Mouse (Mus musculus): ENCODE results near the gene Cep72.
"Not testable (repeated sequence)": the region's sequence is repeated elsewhere in the genome, so short reads cannot be mapped to it uniquely, and the experiment has no call there.

Gene Cep72

DNA sequence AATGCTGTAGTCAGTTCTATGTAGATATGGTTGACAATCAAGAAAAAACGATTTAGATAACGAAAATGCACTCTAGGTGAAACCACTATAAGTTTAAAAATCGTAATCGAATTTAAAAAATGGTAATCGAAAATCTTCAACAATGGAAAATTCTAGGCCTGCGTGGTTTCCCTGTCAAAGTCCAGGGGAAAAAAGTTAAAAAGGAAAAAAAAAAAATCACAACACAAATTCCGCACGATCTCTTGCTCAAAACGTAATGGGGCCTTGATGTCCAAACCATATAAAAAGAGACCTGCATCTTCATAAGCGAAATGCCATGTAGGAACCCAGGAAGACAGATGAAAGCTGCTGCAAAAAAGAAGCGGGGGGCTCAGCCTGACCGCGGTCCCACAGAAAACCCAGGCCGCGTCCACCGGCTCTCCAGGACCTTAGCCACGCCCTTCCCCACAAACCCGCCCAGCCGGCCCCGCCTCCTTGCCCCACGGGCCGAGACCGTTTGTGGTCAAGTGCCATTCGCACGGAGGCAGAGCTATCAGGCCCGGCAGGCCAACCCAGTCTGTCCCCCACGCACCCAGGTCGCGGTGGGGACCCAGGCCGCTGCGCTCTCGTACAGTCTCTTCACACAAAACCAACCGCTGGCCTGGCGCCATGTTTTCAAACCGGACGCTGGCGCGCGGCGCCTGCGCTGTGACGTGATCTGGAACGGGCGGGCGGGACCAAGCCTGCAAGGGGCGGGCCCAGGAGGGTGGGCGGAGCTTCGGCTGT is at the start of gene Cep72:
Cep72 (minus strand) TSS at position 687 of the 765 bp plus-strand sequence.
- DNase-seq (ENCODE audit: low spot score in 2 of 2): peak; percentile 80

DNA sequence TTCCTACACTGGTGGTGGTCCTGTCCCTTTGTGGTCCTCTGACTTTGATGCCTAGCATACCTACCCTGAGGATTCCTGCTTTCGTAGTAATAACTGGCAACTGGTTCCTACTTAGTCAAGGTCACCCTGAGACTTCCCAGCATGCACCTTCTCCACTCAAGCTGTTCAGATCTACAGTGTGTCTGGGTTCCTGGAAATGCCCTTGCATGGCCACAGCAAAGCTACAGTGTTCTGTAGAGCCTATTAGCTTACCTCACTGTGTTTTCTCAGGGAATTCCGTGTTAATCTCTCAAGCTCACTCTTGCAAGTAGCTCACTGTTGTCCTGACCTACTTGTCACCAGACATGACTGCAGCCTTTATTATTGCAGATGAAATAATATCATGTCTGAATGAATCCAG is 45.3 kb upstream of the Cep72 start:
- no peak for DNase-seq (ENCODE audit: low spot score in 2 of 2)

DNA sequence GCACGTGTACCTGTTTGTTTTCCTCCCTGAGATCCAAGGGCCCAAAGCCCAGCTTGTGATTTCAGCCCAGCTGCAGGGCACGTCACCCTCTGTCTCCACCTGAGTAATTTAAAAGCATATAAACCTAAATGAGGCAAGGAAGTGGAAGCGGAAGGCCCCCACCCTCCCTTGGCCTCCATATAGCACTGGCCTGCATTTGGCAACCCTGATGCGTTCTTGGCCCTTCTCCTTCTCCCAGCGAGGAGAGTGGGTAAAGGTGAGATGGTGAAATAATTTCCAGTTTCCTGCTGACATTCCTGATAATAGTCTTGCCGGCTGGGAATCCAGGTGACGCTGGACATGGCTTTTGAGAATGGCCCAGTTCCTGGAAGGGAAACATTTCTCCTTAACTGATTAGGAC is 42.3 kb upstream of the Cep72 start:
- no peak for DNase-seq (ENCODE audit: low spot score in 2 of 2)

DNA sequence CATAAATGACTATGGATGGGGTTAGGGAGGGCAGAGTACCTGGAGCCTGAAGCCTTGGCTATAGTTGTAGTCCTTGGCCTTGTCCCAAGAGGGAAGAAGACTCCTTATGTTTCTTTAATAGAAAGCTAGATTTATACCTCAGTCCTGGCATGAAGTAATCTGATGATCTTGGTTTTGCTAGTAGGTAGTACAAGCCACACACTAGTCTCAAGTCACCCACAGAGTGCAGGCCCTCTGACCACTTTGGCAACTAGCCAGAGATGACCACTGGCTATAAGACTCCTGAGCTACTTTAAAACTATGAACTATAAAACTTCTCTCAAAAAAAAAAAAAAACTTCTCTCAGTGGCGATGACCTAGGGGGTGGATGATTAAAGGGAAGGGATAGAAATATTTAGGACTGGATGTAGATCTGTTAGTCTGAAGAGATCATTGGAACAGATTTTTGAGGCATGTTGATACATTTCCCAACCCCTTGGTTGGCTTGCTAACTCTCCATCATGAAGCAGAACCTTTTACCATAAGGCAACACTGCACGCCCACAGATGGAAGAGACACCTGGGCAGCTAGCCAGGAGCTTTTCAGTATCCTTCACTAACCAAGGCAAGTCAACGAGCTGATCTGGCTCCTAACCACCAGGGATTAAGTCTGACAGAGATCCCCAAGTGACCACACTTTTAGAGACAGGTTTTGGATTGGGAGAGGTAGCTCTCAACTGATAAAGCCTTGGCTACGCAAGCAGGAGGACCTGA is 40.9 kb upstream of the Cep72 start:
- DNase-seq (ENCODE audit: low spot score in 2 of 2): no peak

GRCm38 (mm10) chr13:74102108-74102830 is 40.2 kb upstream of the Cep72 start:
- DNase-seq (ENCODE audit: low spot score in 2 of 2): no peak

DNA sequence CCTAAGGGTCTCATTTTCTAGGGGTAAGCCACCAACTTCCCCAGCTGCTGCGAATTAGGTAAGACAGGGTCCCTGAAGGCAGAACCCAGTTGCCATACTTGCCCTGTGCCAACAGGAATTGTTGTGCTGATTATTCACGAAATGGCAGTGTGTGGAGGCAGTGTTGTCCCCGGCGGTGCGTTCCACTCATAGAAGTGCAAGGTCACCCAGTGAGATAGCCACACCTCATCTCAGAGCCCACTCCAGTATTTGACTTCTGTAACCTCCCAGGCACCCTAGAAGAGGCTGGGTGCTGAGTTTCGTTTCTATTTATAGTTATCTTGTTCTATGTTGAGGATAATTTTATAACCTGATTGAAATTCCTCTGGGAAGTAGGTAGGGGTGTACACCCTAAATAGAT is 36.8 kb upstream of the Cep72 start:
- DNase-seq (ENCODE audit: low spot score in 2 of 2): no peak

DNA sequence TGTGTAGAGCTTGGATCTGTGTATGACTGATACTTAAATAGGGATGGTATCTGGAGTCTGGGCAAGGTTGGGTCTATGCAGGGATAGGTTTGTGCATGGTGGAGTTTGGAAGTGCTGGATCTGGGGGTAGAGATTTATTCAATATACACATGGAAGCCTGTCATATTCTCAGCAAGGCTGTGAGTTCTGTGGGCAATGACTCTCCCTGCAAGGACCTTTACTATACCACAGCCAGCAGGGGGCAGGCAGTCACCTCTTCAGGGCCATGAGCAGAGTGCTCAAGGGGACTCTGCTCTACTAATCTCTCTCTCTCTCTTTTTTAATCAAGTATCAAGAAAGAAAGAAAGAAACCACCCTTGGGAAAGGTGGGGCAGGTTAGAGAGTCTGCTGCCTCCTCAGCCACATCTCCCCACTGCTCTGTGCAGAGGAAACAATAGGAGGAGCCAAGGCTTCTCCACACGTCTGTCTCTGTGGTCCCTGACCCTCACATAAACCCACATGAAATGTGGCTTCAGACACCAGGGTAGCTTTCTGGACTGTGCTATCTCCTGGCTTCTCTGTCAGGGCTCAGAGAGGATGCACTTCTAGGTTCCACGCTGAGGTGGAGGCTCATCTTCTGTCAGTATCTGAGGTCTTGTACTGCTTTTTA is 34.7 kb upstream of the Cep72 start:
- DNase-seq (ENCODE audit: low spot score in 2 of 2): peak in 1 of 2 experiments; percentile 52

DNA sequence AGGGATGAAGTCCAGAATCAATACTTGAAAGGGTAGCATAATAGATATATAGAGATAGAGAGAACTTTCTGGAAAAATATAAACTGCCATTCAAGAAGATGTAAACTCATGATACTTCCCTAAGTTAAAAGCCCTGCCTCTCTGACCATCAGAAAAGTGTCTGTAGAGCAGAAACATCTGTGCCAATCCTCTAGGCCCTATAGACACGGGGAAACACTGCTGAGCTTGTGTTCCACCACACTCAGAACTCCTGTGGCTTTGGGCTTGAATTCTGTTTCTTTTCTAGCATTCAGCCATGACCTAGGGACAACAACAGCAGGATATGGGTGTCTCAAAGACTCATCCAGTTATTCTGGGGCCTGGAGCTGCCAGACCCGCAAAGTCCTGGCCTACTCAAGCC is 33.8 kb upstream of the Cep72 start:
- DNase-seq (ENCODE audit: low spot score in 2 of 2): no peak

DNA sequence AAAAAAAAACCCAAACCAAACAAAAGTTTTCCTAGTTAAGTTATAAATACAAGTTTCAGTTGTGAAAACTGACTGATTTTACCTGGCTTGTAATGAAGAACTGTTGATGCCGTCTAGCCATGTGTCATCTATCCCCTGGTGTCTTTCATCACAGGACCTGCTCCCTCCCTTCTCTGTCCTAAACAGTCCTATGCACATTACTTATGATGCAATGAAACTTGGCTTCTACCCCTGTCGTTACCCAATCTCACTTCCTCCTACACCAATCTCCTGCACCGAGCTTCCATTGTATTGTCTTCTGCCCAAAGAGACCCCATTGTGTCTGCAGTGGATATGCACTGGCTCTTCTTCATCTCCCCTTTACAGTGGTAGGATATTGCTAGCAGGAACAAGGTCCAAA is 28.2 kb upstream of the Cep72 start:
- no peak for DNase-seq (ENCODE audit: low spot score in 2 of 2)

GRCm38 (mm10) chr13:74073369-74073768 is 11.3 kb upstream of the Cep72 start:
- no peak for DNase-seq (ENCODE audit: low spot score in 2 of 2)

GRCm38 (mm10) chr13:74071714-74072113 is 9.6 kb upstream of the Cep72 start:
- DNase-seq (ENCODE audit: low spot score in 2 of 2): no peak

DNA sequence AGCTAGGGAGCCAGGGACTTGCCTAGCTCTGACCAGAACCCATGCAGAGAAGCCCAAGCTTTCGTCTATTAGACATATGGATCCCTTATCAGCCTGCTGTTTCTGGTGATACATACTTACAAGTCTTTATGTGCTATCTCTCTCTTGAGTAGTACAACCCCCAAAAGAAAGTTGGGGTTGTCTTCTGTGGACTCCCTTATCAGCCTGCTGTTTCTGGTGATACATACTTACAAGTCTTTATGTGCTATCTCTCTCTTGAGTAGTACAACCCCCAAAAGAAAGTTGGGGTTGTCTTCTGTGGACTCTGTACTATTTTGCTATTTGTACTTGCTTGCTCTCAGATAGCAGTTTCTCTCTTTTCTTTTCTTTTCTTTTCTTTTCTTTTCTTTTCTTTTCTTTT is 9.1 kb upstream of the Cep72 start:
- DNase-seq (ENCODE audit: low spot score in 2 of 2): not testable (repeated sequence)

GRCm38 (mm10) chr13:74066576-74066975 is 4.5 kb upstream of the Cep72 start:
- DNase-seq (ENCODE audit: low spot score in 2 of 2): no peak

DNA sequence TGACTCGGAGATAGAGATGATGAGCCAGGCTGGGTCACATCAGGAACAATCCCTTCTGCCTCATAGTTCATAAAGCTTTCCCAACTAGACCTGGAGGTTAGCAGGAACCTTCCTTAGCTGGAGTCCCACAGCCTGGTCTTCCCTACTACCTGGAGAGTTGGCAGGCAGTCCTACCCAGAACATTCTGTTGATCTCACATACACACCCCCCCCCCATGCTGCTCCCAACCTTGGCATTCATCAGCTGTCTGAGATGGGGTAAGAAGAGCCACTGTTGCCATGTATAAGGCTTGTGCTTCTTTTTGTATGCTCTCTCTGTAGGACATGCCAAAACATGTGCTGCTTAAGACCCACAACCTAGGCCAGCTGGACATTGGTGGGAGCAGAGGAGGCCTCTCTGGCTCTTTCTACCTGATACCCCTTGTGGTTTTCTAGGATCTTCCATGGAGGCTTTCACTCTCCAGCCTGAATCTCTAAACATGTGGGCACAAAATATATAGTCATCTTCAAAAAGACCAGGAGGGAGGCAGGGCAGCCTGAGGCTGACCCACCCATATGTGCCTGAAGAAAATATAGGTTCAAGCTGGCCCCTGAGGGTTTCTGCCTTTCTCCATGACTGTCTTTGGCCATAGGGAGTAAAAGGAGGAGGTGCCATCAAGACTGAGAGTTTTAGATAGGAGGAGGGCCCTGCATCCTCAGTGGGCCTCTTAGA is 1.4 kb upstream of the Cep72 start:
- no peak for DNase-seq (ENCODE audit: low spot score in 2 of 2)

DNA sequence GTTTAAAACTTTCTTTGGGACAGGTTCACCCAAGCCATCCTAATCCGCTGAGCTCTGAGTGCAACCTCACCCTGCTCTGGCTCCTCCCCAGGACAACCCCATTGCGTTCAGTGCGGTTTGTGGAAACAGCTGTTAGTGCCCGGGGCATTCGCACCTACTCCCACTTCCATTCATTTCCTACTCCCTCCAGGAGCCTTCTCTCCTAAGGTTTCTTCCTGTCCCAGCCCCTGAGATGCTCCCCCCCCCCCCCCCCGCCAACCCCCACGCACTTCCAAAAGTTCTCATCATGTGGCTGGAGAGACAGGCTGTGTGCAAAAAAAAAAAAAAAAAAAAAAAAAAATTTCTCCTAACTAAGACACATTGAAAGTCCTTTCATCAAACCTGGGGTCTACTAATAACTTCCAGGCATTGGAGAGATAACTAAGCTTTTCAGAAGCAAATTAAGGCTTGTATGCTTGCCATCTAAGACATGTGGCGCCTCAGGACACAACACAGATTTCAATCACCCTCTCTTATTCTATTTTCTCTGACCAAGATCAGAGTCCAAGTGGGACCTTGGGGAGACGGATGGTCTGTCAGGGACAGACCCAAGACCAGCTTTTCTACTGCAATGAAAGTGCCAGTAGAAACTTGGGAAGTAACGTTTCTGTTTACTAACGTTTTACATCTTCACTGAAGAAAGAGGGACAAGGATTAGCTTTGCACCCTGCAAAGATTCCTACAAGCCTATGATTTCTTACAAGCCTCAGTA is 454 bp upstream of the Cep72 start:
- no peak for DNase-seq (ENCODE audit: low spot score in 2 of 2)

- DNase-seq (ENCODE audit: low spot score in 2 of 2): no peak
These were observed 4.0 kb downstream of the Cep72 start for GRCm38 (mm10) chr13:74058081-74058480.

DNA sequence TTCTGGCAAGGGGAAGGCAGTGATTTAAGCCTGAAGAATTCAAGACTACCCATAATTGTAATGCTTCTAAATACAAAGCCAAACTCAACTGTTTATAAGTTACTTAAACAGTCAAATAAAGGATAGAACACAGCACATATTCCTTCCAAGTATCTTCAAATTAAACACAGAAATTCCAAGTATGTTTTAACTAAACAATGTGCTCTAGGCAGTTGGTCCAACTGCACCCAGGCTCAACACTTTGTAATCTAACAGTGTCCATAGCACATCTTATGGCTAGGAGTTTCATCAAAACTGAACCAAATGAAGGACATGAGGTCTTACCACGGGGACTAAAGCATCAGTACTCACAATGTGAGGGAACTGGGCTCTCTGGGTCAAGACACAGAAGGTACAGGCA is 5.9 kb downstream of the Cep72 start:
- no peak for DNase-seq (ENCODE audit: low spot score in 2 of 2)

DNA sequence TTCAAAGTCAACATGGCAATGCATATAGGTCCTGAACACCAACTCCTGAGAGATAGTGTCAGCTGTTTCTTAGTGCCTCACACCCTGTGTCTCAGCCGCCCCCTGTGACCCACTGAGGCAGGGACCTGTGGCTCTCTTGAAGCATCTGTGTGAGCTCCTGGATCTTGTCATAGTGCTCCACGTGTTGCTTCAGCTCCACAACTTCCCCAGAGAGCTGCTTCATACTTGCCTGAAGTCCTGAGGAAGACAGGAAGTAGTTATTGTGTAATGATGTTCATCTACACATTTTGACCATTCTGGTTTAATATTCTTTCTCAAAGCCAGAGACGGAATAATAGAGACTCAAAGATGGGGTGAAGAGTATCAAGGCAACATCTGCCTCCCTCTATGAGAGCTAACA is 22.2 kb downstream of the Cep72 start:
- no peak for DNase-seq (ENCODE audit: low spot score in 2 of 2)

GRCm38 (mm10) chr13:74035776-74036175 is 26.3 kb downstream of the Cep72 start:
- DNase-seq (ENCODE audit: low spot score in 2 of 2): no peak

DNA sequence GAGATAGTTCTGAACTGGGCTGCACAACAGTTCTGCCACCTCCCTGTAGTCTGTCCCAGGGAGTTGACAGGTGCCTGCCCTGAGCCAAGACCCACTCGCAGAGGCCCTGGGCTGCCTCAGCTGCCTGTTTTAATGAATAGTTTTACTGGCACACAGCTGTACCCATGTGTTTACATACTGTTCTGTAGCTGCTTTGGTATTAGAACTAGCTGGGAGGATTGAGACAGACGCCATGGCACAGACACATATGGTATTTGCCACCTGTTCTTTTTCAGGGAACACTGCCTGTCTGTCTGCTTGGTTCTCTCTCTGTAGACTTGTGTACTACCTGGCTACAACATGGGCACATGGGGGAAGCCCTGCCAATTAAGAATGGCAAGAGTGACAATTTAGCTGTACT is 27.3 kb downstream of the Cep72 start:
- DNase-seq (ENCODE audit: low spot score in 2 of 2): no peak

DNA sequence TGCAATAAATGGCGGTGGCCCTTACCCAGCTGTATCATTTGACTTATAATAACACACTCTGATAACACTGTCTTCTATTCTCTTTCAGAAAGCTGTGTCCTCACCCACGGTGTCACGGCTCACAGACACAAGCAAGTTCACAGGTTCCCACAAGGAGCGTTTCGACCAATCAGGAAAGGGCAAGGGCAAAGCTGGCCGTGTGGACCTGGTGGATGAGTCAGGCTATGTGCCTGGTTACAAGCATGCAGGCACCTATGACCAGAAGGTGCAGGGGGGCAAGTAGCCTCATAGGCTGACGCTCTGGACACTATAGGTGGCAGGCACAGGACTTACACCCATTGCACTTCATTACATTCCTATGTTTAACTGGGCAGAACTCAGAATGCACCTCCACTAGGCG is 31.0 kb downstream of the Cep72 start:
- DNase-seq (ENCODE audit: low spot score in 2 of 2): no peak

Measured in frontal cortex, postnatal 25 days (tissue).